Mouse (Mus musculus): ENCODE measurements around the gene Tob2.

Gene Tob2

DNA sequence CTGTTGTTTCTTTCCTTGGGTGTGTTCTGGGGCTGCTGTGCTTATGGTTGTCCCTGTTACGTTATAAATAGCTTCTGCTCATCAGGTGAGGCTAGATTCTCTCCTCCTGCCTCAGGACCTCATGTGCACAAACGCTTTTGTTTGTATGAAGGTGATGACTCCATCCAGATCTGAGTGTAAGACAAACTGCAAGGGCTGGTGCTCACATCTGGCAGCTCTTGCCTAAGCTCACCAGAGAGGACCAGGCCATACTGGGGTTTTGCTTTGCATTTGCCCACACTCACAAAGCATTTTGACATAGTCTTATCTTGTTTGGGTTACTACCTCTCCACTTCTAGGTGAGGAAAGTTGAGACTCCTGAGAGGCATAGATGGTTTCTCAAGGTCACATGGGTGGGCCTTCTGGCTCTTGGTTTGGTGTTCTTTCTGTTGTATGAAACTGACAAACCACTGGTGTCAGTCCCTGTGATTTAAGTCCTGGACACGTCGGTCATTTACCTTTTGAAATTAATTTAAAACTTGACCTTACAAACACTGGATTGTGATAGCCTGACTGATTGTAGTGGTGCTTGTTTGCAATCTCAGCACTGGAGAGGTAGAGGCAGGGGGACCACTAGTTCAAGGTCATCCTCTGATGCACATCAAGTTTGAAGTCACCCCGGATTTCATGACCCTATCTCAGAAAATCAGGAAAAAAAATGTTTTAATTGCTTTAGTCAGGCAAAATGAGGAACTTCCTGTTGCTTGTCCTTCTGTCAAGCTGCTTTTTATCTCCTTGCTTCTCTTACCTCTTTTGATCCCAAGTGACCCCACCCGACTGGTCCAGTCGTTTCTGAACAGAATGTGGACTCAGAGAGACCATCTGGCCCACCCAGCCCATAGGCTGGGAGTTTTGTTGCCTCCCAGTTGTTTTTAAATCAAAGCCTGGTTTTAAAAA is 45.6 kb downstream of the Tob2 start:
- in situ Hi-C loops (cut with MboI, MseI), result no loop called here

DNA sequence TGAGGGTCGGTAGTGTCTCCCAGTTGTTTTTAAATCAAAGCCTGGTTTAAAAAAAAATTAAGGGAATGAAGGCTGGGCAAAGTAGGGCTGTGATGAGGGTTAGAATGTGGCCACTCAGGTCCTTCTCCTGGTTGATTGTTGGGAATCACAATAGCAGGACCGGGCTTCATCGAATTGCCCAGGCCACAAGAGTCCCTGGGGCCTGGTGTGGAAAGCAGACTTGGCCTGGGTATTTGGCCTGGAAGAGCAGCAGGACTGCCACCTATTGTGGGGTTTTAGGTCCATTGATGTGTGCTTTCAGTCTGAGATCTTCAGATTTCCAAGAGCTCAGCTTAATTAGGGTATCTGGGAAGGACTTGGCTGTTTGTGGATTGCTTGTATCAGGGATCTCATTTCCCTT is 46.3 kb downstream of the Tob2 start:
- in situ Hi-C loops (cut with MboI, MseI), result no loop called here

DNA sequence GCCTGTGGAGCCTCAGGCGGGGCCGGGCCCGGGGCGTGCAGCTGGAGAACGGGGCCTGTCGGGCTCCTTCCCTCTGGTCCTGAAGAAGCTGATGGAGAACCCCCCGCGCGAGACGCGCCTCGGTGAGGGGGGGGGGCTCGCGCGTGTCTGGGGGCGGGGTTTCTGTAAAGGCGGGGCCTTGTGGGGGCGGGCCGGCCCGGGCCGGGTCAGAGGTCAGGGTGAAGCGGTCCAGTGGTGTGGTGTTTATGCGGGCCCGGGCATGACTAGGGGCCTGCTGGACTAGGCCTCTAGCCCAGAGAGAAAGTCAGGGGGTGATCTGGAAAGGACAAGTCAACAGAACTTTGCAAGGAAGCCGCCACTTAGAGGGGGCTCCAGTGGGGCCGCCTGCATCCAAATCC is 47.0 kb downstream of the Tob2 start:
- in situ Hi-C loops (cut with MboI, MseI), result no loop called here

DNA sequence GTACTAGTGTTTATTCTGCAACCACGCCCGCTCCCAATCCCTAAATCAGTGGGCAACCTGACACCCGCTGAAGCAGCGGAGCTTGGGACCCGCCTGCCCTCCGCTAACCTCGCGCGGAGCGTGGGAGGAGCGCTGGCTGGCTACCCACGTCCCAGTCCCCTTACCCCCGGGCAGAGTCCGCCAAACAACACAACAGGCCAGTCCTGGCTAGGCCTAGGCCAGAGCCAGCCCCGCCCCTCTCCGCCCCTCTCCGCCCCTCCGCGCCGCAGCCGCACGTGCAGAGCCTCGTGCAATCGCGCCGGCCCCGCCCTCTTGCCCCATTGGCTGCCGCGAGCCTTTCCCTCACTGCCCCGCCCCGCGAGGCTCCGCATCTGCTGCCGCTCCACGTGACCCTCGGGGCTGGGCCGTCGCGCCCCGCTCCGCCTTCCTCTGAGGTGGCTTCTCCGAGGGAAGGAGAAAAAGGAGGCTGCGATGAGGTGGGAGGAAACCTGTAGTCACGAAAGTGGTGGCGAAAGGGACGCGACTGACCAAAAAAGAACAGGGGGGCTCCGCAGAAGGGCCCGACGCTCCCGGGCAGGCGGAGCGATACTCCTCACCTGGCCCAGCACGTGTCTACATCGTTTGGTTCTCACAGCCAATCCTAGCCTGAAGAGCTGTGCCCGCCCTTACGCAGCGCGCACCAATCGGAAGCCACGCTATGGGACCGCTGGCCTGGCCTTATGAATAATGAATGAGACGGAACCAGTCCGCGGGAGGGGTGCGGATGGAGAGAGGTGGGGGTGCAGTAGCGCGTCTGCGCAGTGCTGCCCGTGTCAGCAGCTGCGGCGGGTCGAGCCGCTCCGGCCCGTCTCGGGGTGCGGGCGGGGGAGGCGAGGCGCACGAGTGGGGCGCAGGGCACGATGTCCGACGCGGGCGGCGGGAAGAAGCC is 47.7 kb downstream of the Tob2 start:
- in situ Hi-C loops (cut with MboI, MseI), result no loop called here

DNA sequence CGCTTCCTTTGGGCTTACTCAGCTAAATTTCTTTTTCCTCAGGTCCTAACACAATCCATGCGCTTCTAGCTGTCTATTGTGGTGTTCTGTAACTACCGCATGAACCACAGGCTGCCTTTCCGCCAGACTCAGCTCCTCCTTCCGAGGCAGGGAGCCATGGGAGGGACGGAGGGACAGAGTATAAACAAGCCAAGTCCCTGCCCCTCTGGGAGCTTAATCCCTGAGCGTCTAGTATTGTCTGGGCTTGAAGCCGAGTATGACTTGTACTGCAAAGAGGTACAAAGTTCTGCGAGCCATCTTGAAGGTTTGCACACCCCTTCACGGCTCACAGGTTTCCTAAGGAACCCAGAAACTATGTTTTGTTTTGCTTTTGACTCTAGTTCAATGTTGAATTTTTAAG is 48.4 kb downstream of the Tob2 start:
- in situ Hi-C loops (cut with MboI, MseI), result no loop called here

DNA sequence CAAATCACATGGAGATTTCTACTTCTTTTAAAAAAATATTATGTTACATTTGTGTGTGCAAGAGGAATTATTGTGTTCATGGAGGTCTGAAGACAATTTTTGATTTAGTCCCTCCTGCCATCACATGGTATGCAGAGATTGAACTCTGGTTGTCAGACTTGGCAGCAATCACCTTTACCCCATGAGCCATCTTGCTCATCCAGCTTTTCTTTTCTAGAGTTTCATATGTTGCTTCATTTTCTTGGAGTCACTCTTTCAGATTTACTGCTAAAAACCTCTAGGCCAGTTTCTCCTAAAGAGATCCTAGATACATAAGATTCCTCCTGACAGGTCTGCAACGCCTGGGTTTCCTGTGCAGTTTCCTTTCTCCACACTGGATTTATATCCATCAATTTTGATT is 49.0 kb downstream of the Tob2 start:
- in situ Hi-C loops (cut with MboI, MseI), result no loop called here

GRCm38 (mm10) chr15:81808799-81809198 is 49.8 kb downstream of the Tob2 start:
- in situ Hi-C loops (cut with MboI, MseI), result no loop called here

- in situ Hi-C loops (cut with MboI, MseI), result no loop called here
These were observed 51.8 kb downstream of the Tob2 start for GRCm38 (mm10) chr15:81806621-81807404.

DNA sequence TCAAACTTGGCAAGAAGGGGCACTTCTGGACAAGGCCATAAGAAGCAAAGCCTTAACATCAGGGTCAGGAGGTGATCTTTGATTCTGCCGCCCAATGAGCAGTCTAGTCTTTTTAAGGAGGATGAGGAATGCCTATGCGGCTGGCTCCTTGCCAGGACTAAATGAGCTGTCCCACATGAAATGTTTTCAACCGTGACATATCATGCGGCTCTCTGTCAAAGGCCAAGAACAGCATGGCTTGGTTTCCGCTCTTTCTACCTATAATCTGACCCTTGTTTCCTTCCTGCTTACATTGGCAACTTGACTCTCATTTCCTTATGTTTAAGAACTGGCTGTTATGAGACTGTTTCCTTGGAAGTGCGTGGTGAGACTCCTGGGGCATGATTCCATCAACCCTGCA is 53.0 kb downstream of the Tob2 start:
- in situ Hi-C loops (cut with MboI, MseI), result no loop called here

GRCm38 (mm10) chr15:81804883-81805282 is 53.7 kb downstream of the Tob2 start:
- in situ Hi-C loops (cut with MboI, MseI), result no loop called here

GRCm38 (mm10) chr15:81804172-81804571 is 54.4 kb downstream of the Tob2 start:
- in situ Hi-C loops (cut with MboI, MseI), result no loop called here

- in situ Hi-C loops (cut with MboI, MseI), result no loop called here
These were observed 55.1 kb downstream of the Tob2 start for GRCm38 (mm10) chr15:81803425-81803951.

DNA sequence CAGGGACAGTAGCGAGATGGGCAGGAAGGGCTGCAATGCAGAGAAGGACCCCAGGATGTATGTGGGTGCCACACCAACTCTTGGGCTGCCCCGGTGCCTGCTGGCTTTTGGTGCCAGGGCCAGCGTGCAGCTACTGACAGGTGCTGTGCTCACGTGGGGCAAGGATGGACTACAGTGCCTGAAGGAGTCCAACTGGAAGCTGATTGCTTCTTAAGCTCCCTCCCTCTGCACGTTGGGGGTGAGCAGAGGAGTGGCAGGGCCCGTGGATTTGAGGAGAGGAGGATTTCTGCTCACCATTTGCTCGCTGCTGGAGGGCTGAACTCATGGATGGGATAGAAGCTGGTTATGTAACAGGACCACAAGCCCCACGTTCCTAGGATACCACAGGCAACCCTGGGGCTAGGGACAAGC is 55.6 kb downstream of the Tob2 start:
- in situ Hi-C loops (cut with MboI, MseI), result no loop called here

DNA sequence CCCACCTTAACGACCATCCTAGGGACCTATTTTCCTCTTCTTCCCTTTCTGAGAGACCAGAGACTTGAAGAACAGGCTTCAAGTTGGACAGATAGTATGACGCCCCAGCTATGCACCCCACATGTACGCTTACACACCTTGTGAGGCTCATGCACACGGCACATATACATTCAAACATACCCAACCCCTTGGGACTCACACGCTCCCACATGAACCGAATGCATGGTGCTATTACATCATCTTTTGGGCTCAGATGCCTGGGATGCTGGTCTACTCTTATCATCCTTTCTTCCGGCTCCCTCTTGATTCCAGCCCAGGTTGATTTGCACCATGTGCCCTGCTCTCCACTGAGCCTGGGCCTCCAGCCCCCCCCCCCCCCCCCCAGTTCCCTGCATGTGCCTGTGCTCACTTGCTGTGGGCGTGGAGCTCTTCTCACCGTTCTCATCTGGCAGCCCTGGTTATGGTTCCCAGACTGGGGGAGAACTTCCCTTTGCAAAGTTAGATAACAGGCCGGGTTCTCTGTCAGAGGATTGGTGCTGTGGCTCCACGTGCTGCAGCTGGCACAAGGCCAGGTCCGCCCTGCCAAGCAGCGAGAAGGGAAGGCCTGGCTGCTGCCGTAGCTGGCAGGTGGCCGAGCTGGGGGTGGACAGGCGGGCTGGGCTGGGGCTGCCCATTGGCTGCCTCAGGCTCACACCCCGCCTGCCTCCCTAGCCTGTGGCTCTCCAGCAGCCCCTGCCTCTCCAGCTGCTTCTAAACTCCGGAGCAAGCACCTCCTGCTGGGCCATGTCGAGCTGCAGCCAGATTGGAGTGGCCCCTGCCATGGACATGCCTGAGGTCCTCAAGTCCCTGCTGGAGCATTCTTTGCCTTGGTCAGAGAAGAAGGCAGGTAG is 56.4 kb downstream of the Tob2 start, which contains the start of gene Tef:
Gene Tef (plus strand): TSS at position 421 of the 890 bp plus-strand sequence.
- in situ Hi-C loops (cut with MboI, MseI), result no loop called here

DNA sequence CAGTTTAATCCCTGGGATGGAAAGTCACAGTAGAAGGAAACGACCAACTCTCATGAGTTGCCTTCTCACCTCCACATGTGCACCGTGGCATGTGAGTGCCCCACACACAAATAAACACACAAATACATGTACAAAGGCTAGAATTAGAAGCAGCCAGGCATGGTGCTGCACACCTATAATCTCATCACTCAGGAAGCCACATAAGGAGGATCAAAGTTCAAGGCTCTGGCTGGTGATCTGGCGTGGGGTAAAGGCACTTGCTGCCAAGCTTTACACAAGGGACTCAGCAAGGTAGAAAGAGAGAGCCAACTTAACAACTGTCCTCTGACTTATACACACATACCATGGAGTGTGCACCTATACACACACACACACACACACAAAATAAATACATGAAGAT is 58.2 kb downstream of the Tob2 start:
- in situ Hi-C loops (cut with MboI, MseI), result no loop called here

GRCm38 (mm10) chr15:81798421-81798820 is 60.2 kb downstream of the Tob2 start:
- in situ Hi-C loops (cut with MboI, MseI), result no loop called here

Data from T-helper 2 cell (primary cell).